Mouse (Mus musculus): ENCODE data around the gene Lrrc2.

The Lrrc2 gene

DNA sequence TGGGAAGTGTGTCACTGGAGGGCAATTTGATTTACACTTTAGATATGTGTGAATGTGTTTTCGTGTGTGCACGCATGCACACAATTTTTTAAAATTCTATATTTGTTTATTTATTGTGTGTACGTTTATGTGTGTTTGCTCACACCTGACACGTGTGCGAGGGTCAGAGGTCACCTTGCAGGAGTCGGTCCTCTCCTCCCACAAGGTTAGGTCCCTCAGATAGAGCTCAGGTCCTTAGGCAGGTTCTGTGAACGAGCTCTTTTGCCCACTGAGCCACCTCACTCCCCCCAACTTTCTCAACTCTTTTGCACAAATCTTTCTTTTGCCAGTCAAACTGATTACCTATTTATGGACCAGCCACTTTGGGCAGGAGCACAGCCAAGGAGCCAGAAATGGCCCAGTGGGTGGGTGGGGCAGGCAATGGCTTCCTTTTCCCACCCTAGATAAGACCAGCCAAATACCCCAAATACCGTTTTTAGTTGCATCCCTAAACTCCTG lies 2.5 kb upstream of the Lrrc2 start:
- no peak for DNase-seq

DNA sequence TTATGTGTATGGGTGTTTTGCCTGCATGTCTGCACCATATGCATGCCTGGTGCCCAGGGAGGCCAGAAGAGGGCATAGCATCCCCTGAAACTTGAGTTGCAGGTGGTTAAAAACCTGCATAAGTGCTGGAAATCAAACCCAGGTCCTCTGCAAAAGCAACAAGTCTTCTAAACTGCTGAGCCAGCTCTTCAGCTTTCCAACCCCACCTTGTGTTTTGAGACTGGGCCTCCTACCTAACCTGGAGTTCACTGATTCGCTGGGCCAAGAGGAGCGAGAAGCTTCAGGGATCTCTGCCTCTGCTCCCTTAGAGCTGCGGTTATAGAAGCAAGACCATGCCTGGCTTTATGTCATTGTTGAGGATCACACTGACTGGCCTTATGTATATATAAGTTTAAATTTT lies 1.2 kb upstream of the Lrrc2 start:
- no peak for DNase-seq

DNA sequence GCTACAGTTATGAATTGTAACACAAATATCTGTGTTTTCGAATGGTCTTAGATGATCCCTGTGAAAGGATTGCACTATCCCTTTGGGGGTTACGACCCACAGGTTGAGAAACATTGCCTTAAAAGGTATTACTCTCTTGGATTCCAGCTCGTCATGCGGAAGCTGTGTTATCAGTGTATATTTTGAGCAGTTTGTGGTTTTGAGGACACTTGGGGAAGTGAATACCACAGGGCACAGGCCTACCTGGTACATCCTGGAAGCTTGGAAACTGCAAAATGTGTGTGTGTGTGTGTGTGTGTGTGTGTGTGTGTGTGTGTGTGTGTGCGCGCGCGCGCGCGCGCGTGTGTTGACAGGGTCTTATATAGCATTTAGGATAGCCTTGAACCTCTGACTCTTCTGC lies 521 bp downstream of the Lrrc2 start:
- DNase-seq = no peak

DNA sequence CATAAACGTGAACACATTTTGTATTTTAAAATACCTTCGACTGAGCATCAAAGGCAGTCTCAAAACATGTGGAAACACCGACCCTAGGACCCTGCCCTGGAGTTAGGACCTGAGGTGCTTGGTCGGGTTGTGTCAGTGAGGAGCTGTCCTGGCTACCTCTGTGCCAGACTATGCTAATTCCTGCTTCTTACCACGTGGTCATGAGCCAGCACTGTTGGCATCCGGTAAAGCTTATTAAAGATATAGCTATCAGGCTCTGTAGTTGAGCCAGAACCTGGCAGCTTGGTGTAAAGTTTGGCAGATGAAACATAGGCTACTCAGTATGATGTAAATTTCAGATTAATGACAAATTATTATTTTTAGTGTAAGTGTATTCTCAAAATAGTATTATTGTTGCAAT lies 1.1 kb downstream of the Lrrc2 start:
- DNase-seq = no peak

- no peak for DNase-seq
Observed at GRCm38 (mm10) chr9:110952931-110953549, 1.7 kb downstream of the Lrrc2 start.

- DNase-seq = peak; percentile 81
Observed at GRCm38 (mm10) chr9:110953550-110954461, 2.5 kb downstream of the Lrrc2 start.

DNA sequence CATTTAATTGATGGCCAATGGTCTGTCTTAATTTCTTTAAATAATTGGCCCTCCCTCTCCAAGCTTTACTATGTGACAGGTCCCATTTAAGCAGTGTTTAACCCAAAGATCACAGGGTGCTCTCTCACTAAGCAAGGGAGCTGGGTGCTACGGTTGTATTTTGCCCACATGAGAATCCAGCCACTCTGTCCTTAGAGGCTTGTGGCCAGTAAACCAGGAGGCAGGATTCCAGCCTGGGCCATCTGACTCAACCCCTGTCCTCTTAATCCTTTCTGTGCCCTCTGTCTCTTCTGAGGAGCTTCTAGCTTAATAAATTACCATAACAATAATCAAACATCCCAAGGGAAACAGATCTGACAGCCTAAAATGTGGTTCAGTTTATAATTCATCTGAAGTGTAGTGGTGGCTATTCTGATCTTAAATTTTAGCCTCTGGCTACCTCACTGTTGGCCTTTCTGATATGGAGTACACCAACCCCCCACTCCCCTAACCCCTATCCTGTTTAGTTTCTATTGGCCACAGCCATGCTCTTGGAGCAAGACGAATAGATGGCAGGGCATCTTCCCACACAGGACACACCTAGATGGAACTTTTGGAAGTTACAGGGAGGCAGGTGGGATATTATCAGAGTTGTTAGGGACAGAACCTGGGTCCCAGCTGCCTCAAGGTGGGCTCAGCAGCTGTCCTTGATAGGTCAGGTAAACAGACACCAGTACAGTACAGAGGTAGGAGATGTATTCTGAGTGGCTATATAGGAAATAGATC lies 3.5 kb downstream of the Lrrc2 start:
- DNase-seq = no peak

GRCm38 (mm10) chr9:110955962-110956361 lies 4.6 kb downstream of the Lrrc2 start:
- DNase-seq = no peak

DNA sequence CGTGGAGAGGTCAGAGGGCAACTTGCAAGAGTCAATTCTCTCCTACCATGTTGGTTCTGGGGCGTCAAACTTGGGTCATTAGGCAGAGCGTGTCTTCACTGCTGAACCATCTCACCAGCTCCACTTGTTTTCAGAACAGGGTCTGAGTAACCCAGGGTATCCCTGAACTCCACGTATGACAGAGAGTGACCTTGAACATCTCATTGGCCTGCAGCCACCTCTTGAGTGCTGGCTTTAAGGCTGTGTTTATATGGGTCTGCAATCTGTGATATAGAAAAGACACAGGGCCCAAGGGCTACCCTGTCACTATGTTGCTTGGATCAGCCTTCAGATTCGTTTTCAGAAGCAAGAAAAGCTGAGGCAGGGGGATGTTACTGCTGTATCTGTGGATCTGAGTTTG lies 8.3 kb downstream of the Lrrc2 start:
- DNase-seq = no peak

DNA sequence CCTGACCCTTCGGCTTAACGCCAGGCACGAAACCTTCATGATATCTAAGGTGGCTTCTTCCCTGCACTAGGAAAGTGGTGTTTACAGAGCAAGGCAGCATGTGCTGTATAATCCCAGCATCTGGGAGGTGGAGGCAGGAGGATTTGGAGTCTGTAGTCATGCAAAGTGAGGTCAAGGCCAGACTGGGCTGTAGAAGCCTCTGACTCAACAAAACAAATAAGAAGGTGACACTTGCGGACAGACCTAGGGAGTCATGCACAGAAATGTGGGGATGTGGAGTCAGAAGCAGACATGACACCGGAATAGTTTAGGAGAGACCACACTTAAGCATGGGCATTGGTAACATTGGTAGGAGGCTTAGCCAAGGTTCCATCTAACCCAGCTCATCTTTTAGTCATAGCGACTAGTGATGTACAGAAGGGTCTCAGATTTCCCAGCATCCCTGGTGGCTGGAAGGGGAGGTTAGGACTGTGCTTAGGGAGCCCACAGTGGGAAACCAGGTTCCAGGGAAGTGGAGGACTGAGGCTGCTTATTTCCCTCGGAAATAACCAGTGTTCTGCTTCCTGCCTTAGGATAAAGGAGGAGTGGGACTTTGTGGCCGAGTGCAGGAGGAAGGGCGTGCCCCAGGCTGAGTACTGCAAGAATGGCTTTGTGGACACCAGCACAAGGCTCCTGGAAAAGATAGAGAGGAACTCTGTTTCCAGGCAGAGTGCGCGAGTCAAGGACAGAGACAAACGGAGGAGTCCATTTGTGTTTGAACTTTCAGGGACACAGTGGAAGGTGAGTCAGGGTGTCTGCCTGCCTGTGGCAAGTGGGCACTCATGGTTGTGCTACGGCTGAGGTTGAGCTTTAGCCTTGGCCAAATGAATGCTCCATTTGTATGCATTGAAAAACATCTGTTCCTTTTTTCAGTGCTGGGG lies 9.1 kb downstream of the Lrrc2 start:
- DNase-seq = no peak

DNA sequence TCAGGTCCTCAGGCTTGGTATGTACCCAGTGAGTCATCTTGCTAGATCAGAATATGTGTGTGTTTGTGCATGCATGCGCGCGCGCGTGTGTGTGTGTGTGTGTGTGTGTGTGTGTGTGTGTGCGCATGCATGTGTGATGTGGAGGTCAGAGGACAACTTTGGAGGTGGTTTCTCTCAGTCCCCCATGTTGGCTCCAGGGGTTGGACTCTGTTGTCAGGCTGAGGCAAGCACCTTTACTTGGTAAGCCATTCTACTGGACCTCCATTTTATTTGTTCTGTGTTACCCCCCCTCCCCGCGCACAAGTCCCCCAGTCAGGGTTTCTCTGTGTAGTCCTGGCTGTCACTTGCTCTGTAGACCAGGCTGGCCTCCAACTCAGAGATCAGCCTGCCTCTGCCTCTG lies 10.0 kb downstream of the Lrrc2 start:
- DNase-seq = no peak

GRCm38 (mm10) chr9:110963566-110964115 lies 12.3 kb downstream of the Lrrc2 start:
- no peak for DNase-seq

DNA sequence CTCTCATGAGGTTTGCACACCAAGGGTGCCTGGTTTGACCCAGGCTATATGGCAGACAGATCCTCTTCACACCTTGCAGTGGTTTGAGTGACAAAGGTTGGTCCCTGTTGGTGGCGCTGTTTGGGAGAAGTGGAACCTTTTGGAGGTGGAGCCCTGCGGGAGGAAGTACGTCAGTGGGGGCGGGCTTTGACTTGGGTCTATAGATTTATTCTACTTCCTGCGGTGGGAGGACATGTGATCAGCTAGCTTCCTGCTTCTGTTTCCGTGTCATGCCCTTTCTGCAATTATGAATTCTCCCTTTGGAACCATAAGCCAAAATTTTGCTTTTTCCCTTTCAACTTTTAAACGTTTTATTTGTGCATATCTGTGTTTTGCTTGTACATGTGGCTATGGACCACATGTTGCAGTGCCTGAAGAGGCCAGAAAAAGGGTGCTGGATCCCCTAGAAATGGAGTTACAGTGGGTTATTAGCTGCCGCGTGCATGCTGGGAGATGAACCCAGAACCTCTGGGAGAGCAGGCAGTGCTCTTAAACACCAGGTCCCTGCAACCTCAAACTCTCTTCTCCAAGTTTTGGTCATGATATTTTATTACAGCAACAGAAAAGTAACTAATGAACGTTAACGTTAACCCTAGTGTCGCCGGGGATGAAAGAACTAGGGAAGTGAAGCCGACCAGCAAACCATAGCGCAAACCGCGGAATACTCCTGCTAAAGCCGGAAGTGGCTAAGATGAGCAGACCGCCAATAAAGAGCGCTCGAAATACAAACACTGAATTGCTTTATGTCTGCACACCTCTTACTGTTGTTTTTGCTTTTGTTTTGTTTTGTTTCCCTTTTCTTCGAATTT lies 13.9 kb downstream of the Lrrc2 start:
- peak; percentile 48 for DNase-seq

GRCm38 (mm10) chr9:110965910-110966231 lies 14.5 kb downstream of the Lrrc2 start:
- DNase-seq = no peak

GRCm38 (mm10) chr9:110979411-110979810 lies 28.1 kb downstream of the Lrrc2 start:
- no peak for DNase-seq

DNA sequence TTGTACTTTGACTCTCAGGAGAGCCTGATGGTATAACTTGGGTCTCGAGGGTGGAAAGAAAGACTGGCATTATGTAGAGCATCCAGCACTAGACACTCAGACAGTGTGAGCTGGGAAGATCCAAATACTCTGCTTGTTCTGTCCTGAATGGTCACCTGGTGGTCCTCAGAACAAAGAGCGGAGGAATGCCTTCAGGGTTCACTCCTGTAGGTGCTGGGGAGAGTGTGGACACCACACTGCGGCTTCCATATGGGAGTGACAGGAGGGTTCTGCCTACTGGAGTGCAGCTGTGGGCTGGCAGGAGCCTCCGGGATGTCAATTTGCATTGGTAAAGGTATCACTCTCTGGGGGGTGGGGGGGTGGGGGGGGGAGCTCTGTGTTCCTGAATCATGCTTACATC lies 31.0 kb downstream of the Lrrc2 start:
- DNase-seq = no peak

- DNase-seq = no peak
Observed at GRCm38 (mm10) chr9:110984096-110984495, 32.8 kb downstream of the Lrrc2 start.

GRCm38 (mm10) chr9:110985541-110985940 lies 34.2 kb downstream of the Lrrc2 start:
- DNase-seq = no peak

GRCm38 (mm10) chr9:110985951-110986350 lies 34.6 kb downstream of the Lrrc2 start:
- DNase-seq = peak; percentile 10

GRCm38 (mm10) chr9:110987331-110987730 lies 36.0 kb downstream of the Lrrc2 start:
- DNase-seq = no peak

DNA sequence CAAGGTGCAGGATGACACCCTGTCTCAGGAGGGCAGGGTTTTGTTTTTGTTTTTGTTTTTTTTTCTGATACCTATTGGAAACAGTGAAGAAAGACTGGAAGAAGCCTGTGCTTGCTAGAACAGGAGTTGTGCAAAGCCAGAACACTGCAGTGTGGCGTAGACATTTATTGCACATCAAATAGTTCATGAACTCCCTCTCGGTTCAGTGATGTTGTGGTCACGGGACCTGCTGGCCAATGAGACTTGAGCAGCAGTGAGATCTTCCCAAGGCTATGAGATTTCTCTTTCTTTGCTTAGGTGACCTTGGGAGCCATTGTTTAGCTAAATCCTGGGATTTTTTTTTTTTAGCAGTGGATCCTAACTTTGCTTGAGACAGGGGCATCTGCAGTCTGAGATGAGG lies 36.7 kb downstream of the Lrrc2 start:
- DNase-seq = no peak

Data from thymus, postnatal 14 days (tissue).